Mouse (Mus musculus): ENCODE results near the gene Syt15. TPM values are rescaled to one million over a fixed set of nuclear protein-coding genes. Genes with fewer than 3 reads are reported as not detected.

Syt15 gene
- under 1 TPM; 0.29 to 0.58 (median 0.39) TPM for total RNA-seq (2022)

GRCm38 (mm10) chr14:34219295-34219694 lies at the start of gene Syt15:
Gene Syt15 (plus strand): TSS chr14:34219595.
- no peak for DNase-seq (ENCODE audit: low spot score in 2 of 2)

GRCm38 (mm10) chr14:34171107-34171506 lies 48.3 kb upstream of the Syt15 start:
- DNase-seq (ENCODE audit: low spot score in 2 of 2) = no peak

- no peak for DNase-seq (ENCODE audit: low spot score in 2 of 2)
Measured at GRCm38 (mm10) chr14:34179351-34179750, 40.0 kb upstream of the Syt15 start.

GRCm38 (mm10) chr14:34183101-34183500 lies 36.3 kb upstream of the Syt15 start:
- DNase-seq (ENCODE audit: low spot score in 2 of 2) = no peak

GRCm38 (mm10) chr14:34188629-34189028 lies 30.8 kb upstream of the Syt15 start:
- peak in 1 of 2 experiments; percentile 9 for DNase-seq (ENCODE audit: low spot score in 2 of 2)

GRCm38 (mm10) chr14:34190361-34190760 lies 29.0 kb upstream of the Syt15 start:
- no peak for DNase-seq (ENCODE audit: low spot score in 2 of 2)

- DNase-seq (ENCODE audit: low spot score in 2 of 2) = no peak
Measured at GRCm38 (mm10) chr14:34193879-34194278, 25.5 kb upstream of the Syt15 start.

- DNase-seq (ENCODE audit: low spot score in 2 of 2) = no peak
Measured at GRCm38 (mm10) chr14:34195466-34195865, 23.9 kb upstream of the Syt15 start.

- no peak for DNase-seq (ENCODE audit: low spot score in 2 of 2)
Measured at GRCm38 (mm10) chr14:34196706-34197105, 22.7 kb upstream of the Syt15 start.

- DNase-seq (ENCODE audit: low spot score in 2 of 2) = no peak
Measured at GRCm38 (mm10) chr14:34200738-34201230, 18.6 kb upstream of the Syt15 start.

GRCm38 (mm10) chr14:34201231-34202035 lies 18.0 kb upstream of the Syt15 start, which contains the start of gene Gprin2:
Gene Gprin2 (minus strand): TSS chr14:34201653.
- no peak for DNase-seq (ENCODE audit: low spot score in 2 of 2)

- DNase-seq (ENCODE audit: low spot score in 2 of 2) = no peak
Measured at GRCm38 (mm10) chr14:34207996-34208395, 11.4 kb upstream of the Syt15 start.

- no peak for DNase-seq (ENCODE audit: low spot score in 2 of 2)
Measured at GRCm38 (mm10) chr14:34208651-34209050, 10.7 kb upstream of the Syt15 start.

GRCm38 (mm10) chr14:34209080-34209479 lies 10.3 kb upstream of the Syt15 start:
- no peak for DNase-seq (ENCODE audit: low spot score in 2 of 2)

- DNase-seq (ENCODE audit: low spot score in 2 of 2) = no peak
Measured at GRCm38 (mm10) chr14:34209942-34210341, 9.5 kb upstream of the Syt15 start.

GRCm38 (mm10) chr14:34215451-34216127 lies 3.8 kb upstream of the Syt15 start:
- DNase-seq (ENCODE audit: low spot score in 2 of 2) = no peak

- DNase-seq (ENCODE audit: low spot score in 2 of 2) = no peak
Measured at GRCm38 (mm10) chr14:34219786-34220198, 397 bp downstream of the Syt15 start.

GRCm38 (mm10) chr14:34220426-34220825 lies 1.0 kb downstream of the Syt15 start:
- DNase-seq (ENCODE audit: low spot score in 2 of 2) = no peak

- no peak for DNase-seq (ENCODE audit: low spot score in 2 of 2)
Measured at GRCm38 (mm10) chr14:34221416-34222077, 2.2 kb downstream of the Syt15 start.

GRCm38 (mm10) chr14:34223362-34223898 lies 4.0 kb downstream of the Syt15 start:
- no peak for DNase-seq (ENCODE audit: low spot score in 2 of 2)

GRCm38 (mm10) chr14:34225986-34226385 lies 6.6 kb downstream of the Syt15 start:
- no peak for DNase-seq (ENCODE audit: low spot score in 2 of 2)

GRCm38 (mm10) chr14:34226566-34226965 lies 7.2 kb downstream of the Syt15 start:
- no peak for DNase-seq (ENCODE audit: low spot score in 2 of 2)
